Mouse (Mus musculus) spleen, postnatal 36 days (tissue): Measurements from ENCODE around the gene Atp2b1.

Source experiments
- DNase-seq, 2 experiments: peaks; one replicate each; pipeline ENCODE4 v3.0.0; 2022; ENCODE audit warnings: low spot score in 2 of 2, mixed read lengths in 1 of 2

Gene Atp2b1

DNA sequence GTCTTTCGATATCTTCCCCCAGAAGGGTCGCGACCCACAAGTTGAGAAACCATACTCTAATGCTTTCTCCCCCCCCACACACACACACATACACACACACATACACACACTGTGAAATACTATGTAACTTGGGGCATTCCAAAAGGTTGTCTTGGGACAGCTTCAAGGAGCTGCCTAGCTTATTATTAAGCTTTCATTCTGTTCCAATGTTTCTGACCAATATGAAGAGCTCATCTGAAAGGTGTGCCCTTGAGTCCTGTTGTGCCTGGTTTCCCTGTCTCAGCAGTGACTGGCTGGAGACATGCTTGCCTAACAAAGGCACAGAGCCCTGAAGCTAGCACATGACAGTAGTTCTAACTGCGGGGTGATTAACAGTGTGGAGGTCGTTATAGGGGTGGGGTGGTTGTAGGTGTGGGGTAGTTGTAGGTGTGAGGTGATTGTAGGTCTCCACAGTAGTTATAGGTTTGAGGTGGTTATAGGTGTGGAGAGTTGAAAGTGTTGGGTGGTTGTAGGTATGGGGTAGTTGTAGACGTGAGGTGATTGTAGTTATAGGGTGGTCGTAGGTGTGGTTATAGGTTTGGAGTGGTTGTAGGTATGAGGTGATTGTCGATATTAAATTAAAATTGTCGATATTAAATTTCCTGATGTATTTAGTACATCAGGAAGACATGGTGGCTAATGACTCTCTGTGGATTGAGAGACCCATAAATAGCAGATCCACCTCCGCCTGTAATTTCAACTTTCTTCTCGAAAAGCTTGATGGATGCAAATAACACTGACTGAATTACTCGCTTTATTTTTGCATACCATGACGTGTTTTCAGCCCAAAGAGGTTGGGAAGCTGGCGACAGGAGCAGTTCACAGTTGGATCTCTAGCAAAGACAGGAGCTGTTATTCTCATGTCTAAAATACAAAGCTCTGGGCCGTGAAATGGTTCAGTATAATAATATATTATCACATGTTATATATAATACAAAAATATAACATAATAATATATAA, 119.9 kb downstream of the Atp2b1 start:
- DNase-seq, result no peak

DNA sequence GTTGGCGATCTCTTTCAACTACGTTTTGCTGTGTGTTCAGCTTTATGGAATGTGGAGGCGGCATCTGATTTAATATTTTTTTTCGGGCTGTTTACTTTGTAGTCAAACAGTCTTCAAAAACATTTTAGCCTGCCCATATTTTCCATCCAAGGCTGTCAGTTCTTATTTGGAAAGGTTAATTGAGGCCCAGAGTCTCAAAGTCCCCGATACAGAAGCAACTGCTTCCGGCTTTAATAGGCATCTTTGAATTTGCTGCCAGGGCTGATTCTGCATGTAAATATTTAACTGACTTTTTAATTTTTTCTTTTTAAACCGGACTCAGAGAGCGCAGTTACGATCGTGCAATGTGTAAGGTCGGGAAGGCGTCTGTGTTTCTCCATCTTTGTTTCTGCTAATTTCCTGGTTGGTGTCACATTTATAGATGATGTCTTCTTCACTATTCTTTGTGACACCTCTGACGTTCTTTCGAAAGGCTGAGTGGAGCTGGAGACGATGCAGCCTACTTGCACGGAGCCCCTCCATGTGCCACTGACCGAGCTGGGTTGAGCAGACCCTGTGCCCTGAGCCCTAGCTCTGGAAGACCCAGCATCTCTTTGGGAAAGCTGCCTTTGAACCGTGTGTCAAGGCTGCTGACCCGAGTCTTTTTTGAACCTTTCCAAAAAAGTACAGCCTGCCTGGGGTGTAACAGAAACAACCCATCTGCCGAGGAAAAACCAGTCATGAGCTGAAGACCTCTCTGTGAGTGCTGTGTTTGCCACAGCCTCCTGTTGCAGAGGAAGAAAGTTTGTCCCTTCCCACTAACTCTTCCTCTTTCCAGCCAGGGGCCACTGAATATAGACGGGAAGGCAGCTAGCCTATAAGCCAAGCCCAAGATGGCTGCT, 123.2 kb downstream of the Atp2b1 start:
- DNase-seq, result no peak

DNA sequence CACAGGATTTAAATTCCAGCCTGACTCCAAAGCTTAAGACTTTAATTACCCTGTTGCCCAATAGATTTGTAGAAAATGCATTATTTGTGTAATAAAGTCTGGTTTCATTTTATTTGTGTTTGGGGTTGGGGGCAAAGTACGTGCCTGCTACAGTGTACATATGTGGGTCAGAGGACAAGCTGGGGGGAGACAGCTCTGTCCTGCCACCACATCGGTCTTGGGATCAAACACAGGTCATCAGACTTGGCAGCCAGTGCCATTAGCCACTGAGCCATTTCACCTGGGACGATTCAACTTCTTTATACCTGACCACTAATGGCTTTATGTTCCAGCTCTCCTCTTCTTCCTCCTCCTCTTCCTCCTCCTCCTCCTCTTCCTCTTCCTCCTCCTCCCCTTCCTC, 124.7 kb downstream of the Atp2b1 start:
- no peak for DNase-seq

DNA sequence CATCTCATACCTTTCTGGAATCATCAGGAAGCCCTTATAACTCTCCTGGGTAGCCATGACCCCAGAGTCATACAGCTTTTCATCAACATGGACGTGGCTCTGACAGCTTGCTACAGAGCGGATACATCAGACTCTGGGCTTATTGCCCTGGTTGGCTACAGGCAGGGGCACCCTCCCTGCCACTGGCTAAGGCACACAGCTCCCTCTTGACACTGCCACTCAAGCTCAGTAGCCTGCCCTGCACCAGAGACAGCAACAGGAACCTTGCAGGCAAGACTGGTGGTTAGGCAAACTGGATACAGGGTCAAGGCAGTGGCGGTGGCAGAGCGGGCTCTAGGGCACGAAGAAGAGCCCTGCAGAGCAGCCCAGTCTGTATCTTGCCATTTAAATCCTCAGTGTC, 126.0 kb downstream of the Atp2b1 start:
- no peak for DNase-seq

DNA sequence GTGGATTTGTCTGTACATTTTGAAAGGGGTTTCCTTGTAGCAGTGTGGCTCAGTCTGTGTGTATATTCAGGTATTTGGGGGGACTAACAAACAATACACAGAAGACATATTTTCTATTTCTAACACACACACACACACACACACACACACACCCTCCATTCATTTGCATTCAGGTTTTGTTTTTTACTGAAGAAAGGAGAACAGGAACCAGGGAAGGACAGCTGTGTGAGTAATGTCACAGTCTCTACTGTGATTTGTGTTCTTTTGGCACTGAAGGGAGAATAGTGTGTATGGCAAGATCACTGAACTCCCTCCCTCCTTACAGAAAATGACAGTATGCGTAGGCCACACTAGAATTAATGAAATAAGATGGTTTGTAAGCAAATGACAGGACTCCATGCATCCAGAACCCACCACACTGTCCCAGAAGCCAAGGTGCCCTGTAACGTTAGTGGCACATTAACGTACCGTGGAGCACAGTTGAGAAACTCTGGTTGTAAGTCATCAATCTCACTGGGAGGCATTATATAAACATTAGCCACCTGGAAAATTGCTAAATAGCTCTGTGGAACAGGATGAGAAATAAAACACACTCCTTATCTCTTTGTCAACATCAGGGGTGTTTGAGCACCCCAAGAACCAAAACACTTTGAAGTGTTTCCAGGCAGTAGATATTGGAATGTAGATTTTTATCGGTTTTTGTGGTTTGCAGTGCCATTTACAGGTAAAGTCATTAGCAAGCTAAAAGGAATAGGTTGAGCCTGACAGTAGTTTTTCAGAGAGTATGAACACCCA, 132.7 kb downstream of the Atp2b1 start:
- no peak for DNase-seq

DNA sequence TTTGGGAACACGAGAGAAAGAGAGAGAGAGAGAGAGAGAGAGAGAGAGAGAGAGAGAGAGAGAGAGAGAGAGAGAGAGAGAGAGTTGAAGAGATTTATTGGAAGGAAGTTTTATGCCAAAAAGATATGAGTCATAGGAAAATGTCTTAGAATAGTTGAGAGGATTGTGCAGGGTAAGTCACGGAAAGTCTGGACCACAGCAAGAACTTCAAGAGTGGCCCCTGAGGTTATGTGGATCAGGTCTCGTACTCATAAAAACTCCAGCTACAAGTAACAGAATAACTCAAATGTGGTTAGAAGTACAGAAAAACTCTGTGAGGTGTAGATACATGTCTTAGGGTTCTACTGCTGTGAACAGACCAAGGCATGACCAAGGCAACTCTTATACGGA, 133.3 kb downstream of the Atp2b1 start:
- DNase-seq, result no peak

DNA sequence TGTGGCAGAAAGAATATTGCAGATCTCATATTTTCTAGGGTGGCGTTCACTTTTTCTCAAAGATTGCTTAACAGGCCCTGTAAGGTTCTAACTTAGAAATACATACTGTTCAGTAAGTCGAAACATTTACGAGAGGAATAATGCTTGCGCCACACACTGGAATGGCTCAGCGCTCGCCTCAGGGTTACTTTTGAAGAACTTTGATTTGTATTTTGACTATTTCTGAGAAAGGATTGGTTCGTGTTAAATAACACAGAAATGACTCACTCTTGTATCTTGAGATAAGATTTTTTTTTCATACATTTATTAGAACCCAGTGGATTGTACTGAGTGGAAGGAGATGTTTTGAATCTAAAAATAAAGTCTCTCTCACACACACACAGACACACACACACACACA, 135.9 kb downstream of the Atp2b1 start:
- DNase-seq, result no peak

DNA sequence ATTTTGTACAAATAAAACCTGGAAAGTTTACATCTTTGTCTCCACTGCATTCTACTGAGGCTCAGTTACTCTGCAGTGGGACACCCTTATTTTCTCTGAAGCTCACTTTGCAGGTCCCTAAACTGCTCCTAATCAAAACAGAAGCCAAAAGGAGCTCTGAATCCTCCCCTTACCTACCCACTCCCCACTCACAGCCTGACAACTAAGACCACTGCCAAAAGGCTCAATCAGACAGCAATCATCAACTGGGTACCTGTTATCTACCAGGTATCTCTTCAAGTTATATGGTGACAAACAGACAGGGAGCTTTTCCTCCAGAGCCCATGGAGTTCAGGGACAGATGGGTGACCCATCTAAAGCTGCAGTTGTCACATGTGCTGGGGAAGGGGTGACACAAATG, 138.9 kb downstream of the Atp2b1 start:
- no peak for DNase-seq

DNA sequence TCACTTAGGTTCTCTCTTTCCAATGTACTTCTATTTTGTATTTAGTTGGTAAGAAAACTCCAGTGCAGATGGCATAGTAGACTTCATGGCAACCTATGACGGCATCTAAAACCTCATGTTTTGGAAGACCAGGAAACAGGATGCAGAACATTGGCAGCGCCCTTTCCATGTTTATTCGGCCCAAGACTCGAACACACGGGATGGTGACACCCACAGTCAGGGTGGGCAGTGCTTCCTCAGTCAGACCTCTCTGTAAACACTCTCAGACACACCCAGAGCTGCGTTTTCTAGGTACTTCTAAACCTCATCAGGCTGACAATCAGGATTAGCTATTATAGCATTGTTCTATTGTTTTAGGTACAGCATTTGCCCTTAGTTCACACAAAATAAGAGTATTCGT, 146.4 kb downstream of the Atp2b1 start:
- DNase-seq, result no peak

DNA sequence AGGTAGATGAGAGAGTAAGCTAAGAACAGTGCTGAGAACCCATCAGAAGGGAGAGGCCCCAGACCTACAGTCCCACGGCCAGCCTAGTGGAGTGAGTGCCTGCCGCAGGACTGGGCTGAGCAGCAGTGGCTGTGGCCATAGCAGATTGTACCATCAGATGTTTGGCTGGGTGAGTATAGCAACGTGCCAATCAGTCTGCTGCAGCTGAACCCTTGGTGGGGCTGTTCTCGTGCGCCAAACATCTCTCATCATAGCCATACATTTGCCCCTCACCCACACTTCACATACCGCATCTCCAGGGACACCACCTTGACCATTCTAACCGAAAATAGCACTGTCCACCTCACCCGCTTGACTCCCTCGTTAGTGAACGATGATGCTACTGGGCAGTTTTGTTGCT, 147.2 kb downstream of the Atp2b1 start:
- DNase-seq, result no peak

DNA sequence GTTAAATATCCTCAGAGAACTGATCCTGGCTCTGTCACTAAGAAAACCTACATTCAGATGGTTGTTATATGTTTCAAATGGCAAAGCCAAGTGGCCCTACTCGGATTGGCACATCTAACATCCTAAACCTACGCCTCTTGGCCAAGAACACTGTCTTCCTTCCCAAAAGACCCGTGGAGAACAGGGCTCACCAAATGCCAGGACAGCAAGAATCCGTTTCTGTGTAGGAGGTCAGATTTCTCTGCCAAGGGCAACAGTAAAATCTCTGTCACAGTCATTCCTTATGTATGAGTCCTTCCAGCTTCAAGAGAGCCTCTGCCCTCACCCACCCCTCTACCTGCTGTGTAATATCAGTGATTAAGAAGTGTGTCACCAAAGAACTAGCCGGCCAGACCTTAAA, 148.3 kb downstream of the Atp2b1 start:
- no peak for DNase-seq
